13 mouse cellular contexts compared by ENCODE assay signal in genomic region chr1:54421670-54422069, GRCm38 (mm10).
"Had no signal": no experiment of that assay in that cellular context is flagged by ENCODE, and none has a peak within 500 bp of the region (broad histone marks: within the 10 kb centered on the region; RNA-seq: fewer than 3 reads in every experiment).

No protein-coding gene starts in this region.

- H3K4me3 ChIP-seq: limb, embryonic 13.5 days; midbrain, embryonic 13.5 days; neural tube, embryonic 15.5 days had no signal

- H3K27ac ChIP-seq: limb, embryonic 13.5 days; liver, embryonic 14.5 days; midbrain, embryonic 13.5 days; neural tube, embryonic 15.5 days had no signal

- ATAC-seq: midbrain, embryonic 13.5 days had no signal

- DNase-seq: kidney, adult 8-10 months; kidney, postnatal 25 days; layer of hippocampus, adult 9-11 months; layer of hippocampus, postnatal 36 days; left cerebral cortex, postnatal 4 days; lung, adult 18-20 months; lung, postnatal 36 days; right cerebral cortex, adult 18-20 months; right cerebral cortex, postnatal 25 days had no signal
